Mouse (Mus musculus): ENCODE measurements at regions not wholly inside any gene's neighbourhood (a gene's known extent, or its start where the extent isn't known, plus 50 kb on each side); places are given as distances from the start of the nearest gene placed in this dataset.

DNA sequence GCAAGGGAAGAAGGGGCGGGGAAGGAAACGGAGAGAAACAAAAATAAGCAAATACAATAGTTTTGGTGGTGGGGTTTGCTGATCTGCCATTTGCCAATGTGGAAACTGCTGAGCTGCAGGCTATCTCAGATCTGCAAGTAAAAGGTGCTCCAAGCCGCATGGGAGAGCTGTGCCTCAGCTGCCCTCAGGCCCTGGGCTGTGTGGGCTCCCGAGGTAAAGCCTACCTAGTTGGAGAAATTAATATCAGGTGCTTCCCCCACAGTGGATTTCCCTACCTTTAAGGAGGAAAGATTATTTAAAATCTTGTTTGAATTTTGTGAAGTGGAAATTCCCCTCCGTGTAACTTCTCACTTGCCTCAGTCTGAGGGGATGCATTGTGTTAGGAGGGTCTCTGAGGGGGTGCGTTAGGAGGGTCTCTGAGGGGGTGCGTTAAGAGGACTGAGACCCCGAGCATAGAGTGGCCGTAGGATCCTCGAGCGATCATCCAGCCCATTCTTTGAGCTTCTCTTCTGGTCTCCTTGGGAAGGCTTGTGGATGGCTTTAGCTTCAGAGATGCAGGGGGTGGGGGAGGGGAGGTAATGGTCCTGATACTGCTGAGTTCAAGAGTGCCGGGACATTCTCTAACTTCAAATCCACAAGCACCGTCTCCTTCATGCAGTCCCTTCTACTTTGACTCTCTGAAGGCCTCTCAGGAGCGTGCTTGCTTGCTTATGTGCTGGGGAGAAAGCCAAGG, 89.9 kb upstream of the Ccnd2 start:
- Histone ChIP-seq H3K27ac (no peak overlapping the region), H3K9me3 (no peaks in the 10 kb centered on the region), H3K36me3 (no peaks in the 10 kb centered on the region), H3K4me1 (peaks cover 9% of the 10 kb centered on the region; the same call in 1 of the 2 replicates), H3K9ac (no peak overlapping the region), H3K4me3 (no peak overlapping the region), H3K27me3 (no peaks in the 10 kb centered on the region; the same call in 1 of the 2 replicates), H3K4me2 (no peak overlapping the region)
- no peak for ATAC-seq (ENCODE audit: insufficient number of reproducible peaks, insufficient read depth, low FRiP score, low TSS enrichment, low read depth)
- 55% methylated on average over 14 of the region's 14 CpGs for WGBS

DNA sequence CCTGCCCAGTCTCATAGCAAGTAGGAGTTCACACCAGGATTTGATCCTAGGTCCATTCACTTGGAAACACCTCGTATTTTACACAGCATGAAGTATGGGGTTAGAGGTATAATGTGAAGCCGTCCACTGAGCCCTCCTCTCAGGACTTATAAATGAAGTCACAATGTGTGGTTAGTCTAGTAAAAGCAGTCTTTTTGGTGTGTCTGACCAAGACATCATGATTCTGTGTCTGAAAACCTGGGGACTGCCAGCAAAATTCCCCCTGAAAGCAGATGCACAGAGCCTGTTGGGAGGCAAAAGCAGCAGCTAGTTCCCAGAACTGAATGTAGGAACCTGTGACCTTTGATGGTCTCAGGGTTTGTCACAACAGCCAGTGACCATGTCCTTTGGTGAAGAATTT, 91.0 kb upstream of the Ccnd2 start:
- H3K9ac ChIP-seq, result no peak overlapping the region
- H3K27ac ChIP-seq, result no peak overlapping the region
- H3K36me3 ChIP-seq, result no peaks in the 10 kb centered on the region
- 86% methylated on average over 2 of the region's 2 CpGs for WGBS
- H3K9me3 ChIP-seq, result no peaks in the 10 kb centered on the region
- H3K4me1 ChIP-seq, result peaks cover 9% of the 10 kb centered on the region; the same call in 1 of the 2 replicates
- ATAC-seq (ENCODE audit: insufficient number of reproducible peaks, insufficient read depth, low FRiP score, low TSS enrichment, low read depth), result no peak
- no peak overlapping the region for H3K4me3 ChIP-seq
- no peak overlapping the region for H3K4me2 ChIP-seq
- no peaks in the 10 kb centered on the region; the same call in 1 of the 2 replicates for H3K27me3 ChIP-seq

DNA sequence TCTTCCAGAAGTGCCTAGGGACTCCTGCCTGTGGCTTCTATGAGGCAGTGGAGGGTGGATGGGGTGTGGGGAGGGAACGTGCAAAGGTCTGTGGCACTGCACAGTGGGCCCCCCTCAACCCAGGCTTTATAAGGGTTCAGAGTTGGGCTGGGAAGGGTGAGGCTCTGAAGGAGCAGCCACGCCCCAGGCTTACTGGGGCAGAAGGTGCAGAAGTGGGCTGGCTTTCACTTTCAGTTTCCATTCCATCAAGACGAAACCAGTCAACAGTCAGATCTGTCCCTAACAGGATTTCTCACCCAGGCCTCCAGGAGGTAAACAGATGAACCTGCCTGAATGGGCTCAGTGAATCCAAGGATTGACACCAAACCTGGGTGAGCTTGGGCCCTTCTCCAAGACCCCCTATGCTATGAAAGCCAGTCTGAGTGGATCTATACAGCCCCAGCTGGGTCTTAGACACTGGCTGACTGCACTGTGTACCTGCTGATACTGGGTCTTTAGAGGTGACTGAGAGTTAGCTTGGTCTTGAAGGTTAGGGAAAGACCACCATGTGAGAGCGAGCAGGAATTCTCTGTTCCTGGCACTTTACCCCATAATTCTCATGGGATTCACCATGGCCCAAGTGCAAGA, 93.9 kb upstream of the Ccnd2 start:
- H3K9me3 ChIP-seq, result no peaks in the 10 kb centered on the region
- no peak overlapping the region for H3K4me2 ChIP-seq
- H3K27me3 ChIP-seq, result no peaks in the 10 kb centered on the region; the same call in 1 of the 2 replicates
- H3K36me3 ChIP-seq, result no peaks in the 10 kb centered on the region
- H3K4me3 ChIP-seq, result no peak overlapping the region
- H3K9ac ChIP-seq, result no peak overlapping the region
- no peak overlapping the region for H3K27ac ChIP-seq
- H3K4me1 ChIP-seq, result peaks cover 15% of the 10 kb centered on the region
- 79% methylated on average over 4 of the region's 4 CpGs for WGBS
- no peak for ATAC-seq (ENCODE audit: insufficient number of reproducible peaks, insufficient read depth, low FRiP score, low TSS enrichment, low read depth)

DNA sequence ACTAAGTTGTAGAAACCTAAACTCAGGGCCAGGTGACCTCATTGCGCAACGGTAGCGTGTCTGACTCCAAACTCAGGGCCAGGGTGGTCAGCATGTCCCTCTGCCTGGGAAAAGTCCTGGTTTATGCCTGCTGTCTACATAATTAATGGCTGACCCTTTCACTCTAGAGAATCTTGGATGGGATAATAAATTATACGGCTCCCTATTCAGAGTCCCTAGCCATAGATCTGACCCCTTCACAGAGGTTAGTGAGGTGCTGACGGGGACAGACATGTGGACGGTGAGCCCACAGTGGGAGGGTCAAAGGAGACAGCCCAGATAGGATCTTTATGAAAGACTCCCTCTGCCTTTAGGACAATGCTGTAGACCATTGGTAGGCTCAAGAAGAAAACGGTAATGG, 94.7 kb upstream of the Ccnd2 start:
- WGBS, result 91% methylated on average over 7 of the region's 7 CpGs
- no peak overlapping the region for H3K4me2 ChIP-seq
- peaks cover 20% of the 10 kb centered on the region for H3K4me1 ChIP-seq
- ATAC-seq (ENCODE audit: insufficient number of reproducible peaks, insufficient read depth, low FRiP score, low TSS enrichment, low read depth), result no peak
- no peaks in the 10 kb centered on the region for H3K36me3 ChIP-seq
- H3K27ac ChIP-seq, result no peak overlapping the region
- H3K9ac ChIP-seq, result no peak overlapping the region
- no peak overlapping the region for H3K4me3 ChIP-seq
- H3K9me3 ChIP-seq, result no peaks in the 10 kb centered on the region
- no peaks in the 10 kb centered on the region; the same call in 1 of the 2 replicates for H3K27me3 ChIP-seq

DNA sequence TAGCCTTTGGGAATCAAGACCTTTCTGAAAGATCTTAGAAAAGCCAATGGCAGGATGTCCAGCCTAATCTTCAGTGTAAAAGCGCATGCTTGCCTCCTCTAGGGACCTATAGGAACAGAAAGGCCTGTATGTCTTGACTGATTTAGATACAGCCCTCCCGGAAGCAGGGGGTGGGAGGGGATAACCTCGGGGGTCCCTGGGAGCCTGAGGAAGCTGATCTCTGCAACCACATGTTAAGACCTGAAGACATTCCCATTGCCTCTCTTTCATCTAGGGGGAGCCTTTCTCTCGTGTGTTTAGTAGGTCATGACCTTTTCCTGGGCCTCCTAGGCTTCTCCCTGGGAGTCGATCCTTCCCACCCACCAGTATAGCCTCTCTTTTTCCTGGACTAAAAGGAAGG, 95.3 kb upstream of the Ccnd2 start:
- no peak for ATAC-seq (ENCODE audit: insufficient number of reproducible peaks, insufficient read depth, low FRiP score, low TSS enrichment, low read depth)
- H3K27me3 ChIP-seq, result no peaks in the 10 kb centered on the region; the same call in 1 of the 2 replicates
- H3K9ac ChIP-seq, result no peak overlapping the region
- H3K4me2 ChIP-seq, result no peak overlapping the region
- WGBS, result 32% methylated on average over 5 of the region's 5 CpGs
- no peak overlapping the region for H3K4me3 ChIP-seq
- H3K27ac ChIP-seq, result no peak overlapping the region
- no peaks in the 10 kb centered on the region for H3K36me3 ChIP-seq
- H3K4me1 ChIP-seq, result peaks cover 26% of the 10 kb centered on the region
- H3K9me3 ChIP-seq, result no peaks in the 10 kb centered on the region

DNA sequence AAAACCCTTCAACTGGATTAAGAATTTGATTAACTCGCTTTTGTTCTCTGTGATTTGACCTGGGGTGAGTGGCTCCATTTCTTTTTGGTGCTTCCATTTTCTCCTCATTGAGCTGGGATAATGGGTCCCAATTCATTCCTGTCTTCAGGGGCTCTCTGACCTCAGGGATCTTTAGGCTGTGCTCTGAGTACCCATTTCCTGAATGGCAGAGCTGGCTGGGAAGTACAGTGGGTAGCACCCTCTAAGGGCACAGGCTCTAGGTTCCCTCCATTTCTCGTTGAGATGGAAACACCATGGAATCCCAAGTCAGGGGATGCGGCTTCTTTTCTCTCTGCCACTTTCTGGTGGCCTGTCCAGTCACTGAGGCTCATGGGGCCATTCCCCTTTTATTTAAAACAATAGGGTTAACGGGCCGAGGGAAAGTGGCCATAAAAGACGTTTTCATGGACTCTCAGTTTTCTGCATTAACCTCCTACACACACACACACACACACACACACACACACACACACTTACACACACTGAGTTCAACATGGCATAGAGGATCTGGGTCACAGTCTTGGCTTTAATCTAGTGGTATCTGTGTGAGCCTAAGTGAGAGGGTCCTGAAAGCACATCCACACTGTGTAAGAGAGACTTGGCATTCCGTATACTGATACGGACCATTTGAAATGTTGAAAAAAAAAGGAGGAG, 98.3 kb upstream of the Ccnd2 start:
- Histone ChIP-seq H3K9me3 (no peaks in the 10 kb centered on the region), H3K9ac (no peak overlapping the region), H3K27me3 (no peaks in the 10 kb centered on the region), H3K27ac (peak overlapping the region; percentile 93), H3K4me2 (peak overlapping the region; percentile 52; the same call in 1 of the 2 replicates), H3K4me1 (peaks cover 29% of the 10 kb centered on the region), H3K36me3 (no peaks in the 10 kb centered on the region), H3K4me3 (no peak overlapping the region)
- 39% methylated on average over 8 of the region's 8 CpGs for WGBS
- ATAC-seq (ENCODE audit: insufficient number of reproducible peaks, insufficient read depth, low FRiP score, low TSS enrichment, low read depth), result no peak

DNA sequence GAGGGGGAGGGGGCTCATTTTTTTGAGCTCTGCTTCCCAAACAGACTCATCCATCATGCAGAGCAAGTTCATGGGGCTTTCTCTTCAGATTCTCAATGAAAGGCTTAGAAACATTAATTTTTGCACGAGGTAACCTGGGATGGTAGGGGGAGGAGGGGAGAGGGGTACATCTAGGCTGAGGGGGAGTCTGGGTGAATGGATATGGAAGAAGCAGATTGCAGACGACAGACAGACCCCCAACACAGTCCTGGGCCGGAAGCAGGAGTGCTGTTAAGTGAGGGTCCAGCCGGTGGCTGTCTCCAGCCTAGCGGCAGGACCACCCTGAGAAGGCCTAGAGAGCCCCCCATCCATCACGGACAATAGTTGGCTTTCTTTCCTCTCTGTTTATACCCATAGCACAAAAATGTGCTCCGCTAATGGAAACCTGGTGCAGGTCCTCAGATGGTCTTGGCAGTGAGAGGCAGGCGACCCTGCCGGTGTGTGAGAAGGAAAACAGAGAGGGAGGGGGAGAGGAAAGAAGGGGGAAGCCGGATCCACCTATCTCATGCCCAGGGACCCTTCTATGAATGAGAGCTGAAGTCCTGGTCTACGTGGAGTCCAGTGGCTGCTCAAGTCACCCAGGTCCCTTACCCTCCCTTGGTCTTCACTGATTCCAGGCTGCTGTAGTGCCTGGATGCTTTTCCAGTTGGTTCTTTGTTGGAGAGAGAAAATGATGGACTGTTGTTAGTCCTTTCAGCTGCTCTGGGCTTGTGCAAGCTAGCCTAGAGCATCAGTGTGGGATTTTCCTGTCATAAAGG, 99.1 kb upstream of the Ccnd2 start:
- Histone ChIP-seq H3K4me2 (peak overlapping the region; percentile 52), H3K9me3 (peaks cover 1% of the 10 kb centered on the region; the same call in 1 of the 2 replicates), H3K4me1 (peaks cover 29% of the 10 kb centered on the region), H3K36me3 (no peaks in the 10 kb centered on the region), H3K9ac (peak overlapping the region; percentile 37; the same call in 1 of the 2 replicates), H3K4me3 (no peak overlapping the region; the same call in 1 of the 2 replicates), H3K27me3 (no peaks in the 10 kb centered on the region), H3K27ac (peak overlapping the region; percentile 93)
- ATAC-seq (ENCODE audit: insufficient number of reproducible peaks, insufficient read depth, low FRiP score, low TSS enrichment, low read depth), result peak; percentile 39; the same call in 1 of the 2 replicates
- WGBS, result 6% methylated on average over 11 of the region's 11 CpGs

DNA sequence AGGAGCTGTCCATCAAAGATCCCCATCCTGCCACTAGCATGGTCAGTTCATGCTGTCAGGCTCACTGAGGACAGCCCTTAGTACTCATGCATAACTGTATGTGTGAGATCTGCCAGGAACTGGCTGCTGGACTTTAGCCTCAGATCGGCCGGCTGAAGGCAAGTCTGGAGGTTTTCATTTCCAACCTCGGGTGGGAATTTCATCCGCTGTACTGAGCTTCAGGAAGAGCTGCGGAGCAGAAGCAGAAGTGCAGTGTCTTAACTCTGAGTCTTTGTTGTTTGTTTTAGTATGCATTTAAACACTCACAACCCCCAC, 99.6 kb upstream of the Ccnd2 start:
- Histone ChIP-seq H3K9ac (peak overlapping the region; percentile 37; the same call in 1 of the 2 replicates), H3K36me3 (no peaks in the 10 kb centered on the region), H3K27ac (peak overlapping the region; percentile 93), H3K4me1 (peaks cover 29% of the 10 kb centered on the region), H3K4me3 (no peak overlapping the region; the same call in 1 of the 2 replicates), H3K9me3 (peaks cover 5% of the 10 kb centered on the region; the same call in 1 of the 2 replicates), H3K27me3 (no peaks in the 10 kb centered on the region), H3K4me2 (peak overlapping the region; percentile 52)
- no peak for ATAC-seq (ENCODE audit: insufficient number of reproducible peaks, insufficient read depth, low FRiP score, low TSS enrichment, low read depth)
- under 1% methylated on average over 5 of the region's 5 CpGs for WGBS

DNA sequence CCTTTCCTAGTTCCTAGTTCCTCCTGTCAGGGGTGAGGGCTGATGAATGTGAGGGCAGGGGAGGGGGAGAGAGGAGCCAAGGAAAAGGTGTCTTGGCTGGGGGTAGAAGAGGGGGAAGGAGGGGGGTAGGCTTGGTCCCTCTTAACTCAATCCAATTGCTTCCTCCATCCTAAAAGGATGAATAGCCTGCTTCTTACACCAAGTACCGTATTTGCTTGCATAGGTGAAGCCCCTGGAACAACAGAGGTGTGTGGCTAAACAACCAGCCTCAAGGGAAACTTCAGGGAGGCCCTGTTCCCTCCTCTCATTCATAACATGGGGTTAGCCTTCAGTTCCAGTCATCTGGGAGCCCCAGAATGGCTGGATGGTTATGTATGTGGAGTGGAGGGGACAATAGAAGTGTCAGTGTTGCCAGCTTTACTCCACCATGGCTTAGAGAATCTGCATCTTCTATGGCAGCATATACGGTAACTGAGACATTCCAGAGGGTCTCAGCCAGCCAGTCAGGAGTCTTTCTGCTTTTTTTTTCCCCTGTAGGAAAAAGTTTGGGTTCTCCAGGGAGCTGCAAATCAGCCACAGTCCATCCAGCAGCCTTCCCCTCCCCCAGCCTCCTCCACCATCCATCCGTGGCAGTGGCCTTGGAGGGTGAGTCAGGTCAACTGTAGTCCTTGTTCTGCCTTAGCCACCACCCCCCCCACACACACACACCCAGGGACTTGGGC, 100.2 kb upstream of the Ccnd2 start:
- no peaks in the 10 kb centered on the region for H3K36me3 ChIP-seq
- peak overlapping the region; percentile 37; the same call in 1 of the 2 replicates for H3K9ac ChIP-seq
- H3K4me1 ChIP-seq, result peaks cover 29% of the 10 kb centered on the region
- WGBS, result 6% methylated on average over 3 of the region's 3 CpGs
- no peaks in the 10 kb centered on the region for H3K27me3 ChIP-seq
- peak overlapping the region; percentile 52 for H3K4me2 ChIP-seq
- H3K4me3 ChIP-seq, result no peak overlapping the region
- H3K27ac ChIP-seq, result peak overlapping the region; percentile 93
- H3K9me3 ChIP-seq, result peaks cover 5% of the 10 kb centered on the region; the same call in 1 of the 2 replicates
- peak; percentile 63 for ATAC-seq (ENCODE audit: insufficient number of reproducible peaks, insufficient read depth, low FRiP score, low TSS enrichment, low read depth)

DNA sequence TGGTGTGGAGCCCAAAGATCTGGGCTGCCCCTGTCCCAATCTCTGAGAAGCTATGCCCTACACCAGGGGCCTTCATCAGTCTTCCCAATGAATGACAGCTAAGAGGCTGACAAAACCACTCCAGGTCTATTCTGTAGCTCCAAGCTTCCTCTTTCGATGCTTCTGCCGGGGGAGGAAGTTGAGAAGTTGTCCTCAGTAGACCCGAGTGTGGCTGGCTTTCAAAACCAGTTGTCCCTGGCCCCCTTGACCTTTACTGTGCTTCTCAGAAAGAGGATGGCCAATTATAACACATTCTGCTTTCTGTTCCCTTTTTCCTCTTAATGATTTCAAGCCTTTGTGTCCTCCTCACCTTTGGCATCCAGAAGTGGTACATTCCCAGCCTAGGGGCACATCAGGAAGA, 101.9 kb upstream of the Ccnd2 start:
- 84% methylated on average over 3 of the region's 3 CpGs for WGBS
- H3K4me2 ChIP-seq, result no peak overlapping the region
- H3K9ac ChIP-seq, result no peak overlapping the region
- H3K36me3 ChIP-seq, result no peaks in the 10 kb centered on the region
- no peak overlapping the region for H3K27ac ChIP-seq
- no peak for ATAC-seq (ENCODE audit: insufficient number of reproducible peaks, insufficient read depth, low FRiP score, low TSS enrichment, low read depth)
- H3K9me3 ChIP-seq, result peaks cover 5% of the 10 kb centered on the region; the same call in 1 of the 2 replicates
- peaks cover 29% of the 10 kb centered on the region for H3K4me1 ChIP-seq
- H3K27me3 ChIP-seq, result no peaks in the 10 kb centered on the region
- H3K4me3 ChIP-seq, result no peak overlapping the region

Data from embryonic facial prominence, embryonic 13.5 days (tissue).